Mouse (Mus musculus) lung, embryonic 15.5 days (tissue): ENCODE results near the gene Zfp423. TPM values are rescaled to one million over a fixed set of nuclear protein-coding genes. Genes with fewer than 3 reads are reported as not detected.

Experiments used
- ATAC-seq: fragments of 200-750 bp; cut with Nextera tagmentation; 2 replicates; pipeline ENCODE4 v1.8.0; 2017; ENCODE audit warnings: moderate number of reproducible peaks, borderline replicate concordance; ENCODE audit not compliant: low FRiP score, low TSS enrichment; ENCODE audit errors: extremely low read depth
- H3K27ac ChIP-seq: fragments of 300-500 bp; sonication (generic); 2 replicates; pipeline ENCODE4 v1.5.1; 2015; ENCODE audit warnings: moderate library complexity, mild to moderate bottlenecking, inconsistent platforms
- H3K27me3 ChIP-seq: fragments of 300-500 bp; sonication (generic); 2 replicates; pipeline ENCODE4 v1.6.1; 2015; ENCODE audit warnings: inconsistent platforms
- H3K36me3 ChIP-seq: fragments of 300-500 bp; sonication (generic); 2 replicates; pipeline ENCODE4 v1.6.1; 2015; ENCODE audit warnings: inconsistent platforms
- H3K4me1 ChIP-seq: fragments of 300-500 bp; sonication (generic); 2 replicates; pipeline ENCODE4 v1.6.1; 2015; ENCODE audit warnings: inconsistent platforms
- H3K4me2 ChIP-seq: fragments of 300-500 bp; sonication (generic); 2 replicates; pipeline ENCODE4 v1.6.1; 2015; ENCODE audit warnings: inconsistent platforms, mild to moderate bottlenecking, moderate library complexity
- H3K4me3 ChIP-seq: fragments of 300-500 bp; sonication (generic); 2 replicates; pipeline ENCODE4 v1.5.1; 2015; ENCODE audit warnings: mild to moderate bottlenecking, inconsistent platforms
- H3K9ac ChIP-seq: fragments of 300-500 bp; sonication (generic); 2 replicates; pipeline ENCODE4 v1.6.1; 2015; ENCODE audit warnings: inconsistent platforms
- H3K9me3 ChIP-seq: fragments of 300-500 bp; sonication (generic); 2 replicates; pipeline ENCODE4 v1.6.1; 2016; ENCODE audit warnings: inconsistent platforms
- WGBS: fragments of 180-500 bp; shearing (Covaris S2); methylation state at CpG from one replicate; pipeline ENCODE4 v1.1.7; 2015; 5-methylcytosine and 5-hydroxymethylcytosine counted together
- polyA plus RNA-seq: library from polyadenylated mRNA; unstranded; fragments of >200 nt; fragmentation: Nextera tagmentation; extraction: Ambion mirVana; gene quantifications from 2 replicates; pipeline ENCODE4 v1.2.1, GENCODE M21; 2015

The Zfp423 gene
- polyA plus RNA-seq, 1 experiment from 2014 or later, result 7.3 TPM

- WGBS, result 93% methylated on average over 3 of the region's 3 CpGs
- Histone ChIP-seq H3K4me1 (peaks cover 22% of the 10 kb centered on the region), H3K9ac (no peak overlapping the region), H3K4me2 (no peak overlapping the region), H3K9me3 (no peaks in the 10 kb centered on the region), H3K27ac (no peak overlapping the region), H3K4me3 (no peak overlapping the region), H3K36me3 (no peaks in the 10 kb centered on the region), H3K27me3 (no peaks in the 10 kb centered on the region)
- ATAC-seq, result no peak
Measured at GRCm38 (mm10) chr8:87819263-87819662, 140.1 kb downstream of the Zfp423 start.

GRCm38 (mm10) chr8:87818506-87818905, 140.9 kb downstream of the Zfp423 start:
- Histone ChIP-seq H3K4me1 (peaks cover 22% of the 10 kb centered on the region), H3K4me2 (no peak overlapping the region), H3K27me3 (no peaks in the 10 kb centered on the region), H3K36me3 (no peaks in the 10 kb centered on the region), H3K4me3 (no peak overlapping the region), H3K27ac (no peak overlapping the region), H3K9me3 (no peaks in the 10 kb centered on the region), H3K9ac (no peak overlapping the region)
- ATAC-seq, result no peak
- WGBS, result 86% methylated on average over 7 of the region's 7 CpGs

- H3K9ac ChIP-seq, result no peak overlapping the region
- 73% methylated on average over 5 of the region's 5 CpGs for WGBS
- no peaks in the 10 kb centered on the region for H3K27me3 ChIP-seq
- H3K4me3 ChIP-seq, result no peak overlapping the region
- peaks cover 13% of the 10 kb centered on the region; the same call in 1 of the 2 replicates for H3K4me1 ChIP-seq
- H3K27ac ChIP-seq, result no peak overlapping the region
- ATAC-seq, result no peak
- H3K4me2 ChIP-seq, result no peak overlapping the region
- H3K36me3 ChIP-seq, result no peaks in the 10 kb centered on the region
- H3K9me3 ChIP-seq, result no peaks in the 10 kb centered on the region
Measured at GRCm38 (mm10) chr8:87816141-87816540, 143.3 kb downstream of the Zfp423 start.

GRCm38 (mm10) chr8:87812661-87813060, 146.7 kb downstream of the Zfp423 start:
- Histone ChIP-seq H3K36me3 (no peaks in the 10 kb centered on the region), H3K4me2 (no peak overlapping the region), H3K9ac (no peak overlapping the region), H3K27me3 (no peaks in the 10 kb centered on the region), H3K9me3 (no peaks in the 10 kb centered on the region), H3K4me1 (peaks cover 13% of the 10 kb centered on the region; the same call in 1 of the 2 replicates), H3K27ac (no peak overlapping the region), H3K4me3 (no peak overlapping the region)
- WGBS, result 41% methylated on average over 12 of the region's 12 CpGs
- ATAC-seq, result no peak

GRCm38 (mm10) chr8:87812069-87812449, 147.3 kb downstream of the Zfp423 start:
- 73% methylated on average over 2 of the region's 2 CpGs for WGBS
- no peaks in the 10 kb centered on the region for H3K9me3 ChIP-seq
- H3K27me3 ChIP-seq, result no peaks in the 10 kb centered on the region
- no peak overlapping the region for H3K27ac ChIP-seq
- no peak overlapping the region for H3K4me2 ChIP-seq
- ATAC-seq, result no peak
- no peak overlapping the region for H3K9ac ChIP-seq
- no peak overlapping the region for H3K4me3 ChIP-seq
- H3K4me1 ChIP-seq, result peaks cover 13% of the 10 kb centered on the region; the same call in 1 of the 2 replicates
- no peaks in the 10 kb centered on the region for H3K36me3 ChIP-seq

- Histone ChIP-seq H3K4me2 (no peak overlapping the region), H3K27ac (no peak overlapping the region), H3K9me3 (no peaks in the 10 kb centered on the region), H3K9ac (no peak overlapping the region), H3K27me3 (no peaks in the 10 kb centered on the region), H3K4me3 (no peak overlapping the region), H3K36me3 (no peaks in the 10 kb centered on the region), H3K4me1 (peaks cover 13% of the 10 kb centered on the region; the same call in 1 of the 2 replicates)
- 70% methylated on average over 17 of the region's 17 CpGs for WGBS
- no peak for ATAC-seq
Measured at GRCm38 (mm10) chr8:87811399-87812068, 147.9 kb downstream of the Zfp423 start.

- Histone ChIP-seq H3K9ac (no peak overlapping the region), H3K27me3 (no peaks in the 10 kb centered on the region), H3K4me3 (no peak overlapping the region), H3K27ac (no peak overlapping the region), H3K4me2 (no peak overlapping the region), H3K36me3 (no peaks in the 10 kb centered on the region), H3K4me1 (peaks cover 14% of the 10 kb centered on the region; the same call in 1 of the 2 replicates), H3K9me3 (no peaks in the 10 kb centered on the region)
- no peak for ATAC-seq
- WGBS, result 53% methylated on average over 6 of the region's 6 CpGs
Measured at GRCm38 (mm10) chr8:87810771-87811170, 148.6 kb downstream of the Zfp423 start.

GRCm38 (mm10) chr8:87804327-87804900, 155.0 kb downstream of the Zfp423 start:
- H3K4me1 ChIP-seq, result peaks cover 21% of the 10 kb centered on the region
- no peaks in the 10 kb centered on the region for H3K27me3 ChIP-seq
- no peaks in the 10 kb centered on the region for H3K9me3 ChIP-seq
- no peaks in the 10 kb centered on the region for H3K36me3 ChIP-seq
- H3K4me2 ChIP-seq, result no peak overlapping the region
- H3K4me3 ChIP-seq, result no peak overlapping the region
- peak; percentile 51 for ATAC-seq
- no peak overlapping the region for H3K27ac ChIP-seq
- WGBS, result 33% methylated on average over 11 of the region's 11 CpGs
- no peak overlapping the region for H3K9ac ChIP-seq

GRCm38 (mm10) chr8:87803437-87803836, 156.0 kb downstream of the Zfp423 start:
- Histone ChIP-seq H3K4me2 (no peak overlapping the region), H3K9me3 (no peaks in the 10 kb centered on the region), H3K4me3 (no peak overlapping the region), H3K27ac (no peak overlapping the region), H3K36me3 (no peaks in the 10 kb centered on the region), H3K9ac (no peak overlapping the region), H3K27me3 (no peaks in the 10 kb centered on the region), H3K4me1 (peaks cover 21% of the 10 kb centered on the region)
- ATAC-seq, result no peak
- 58% methylated on average over 10 of the region's 10 CpGs for WGBS

- H3K9ac ChIP-seq, result no peak overlapping the region
- H3K9me3 ChIP-seq, result no peaks in the 10 kb centered on the region
- no peaks in the 10 kb centered on the region for H3K27me3 ChIP-seq
- no peak overlapping the region for H3K4me3 ChIP-seq
- no peak overlapping the region for H3K4me2 ChIP-seq
- H3K4me1 ChIP-seq, result peaks cover 21% of the 10 kb centered on the region
- ATAC-seq, result no peak
- H3K27ac ChIP-seq, result no peak overlapping the region
- 50% methylated on average over 3 of the region's 3 CpGs for WGBS
- H3K36me3 ChIP-seq, result no peaks in the 10 kb centered on the region
Measured at GRCm38 (mm10) chr8:87802571-87802970, 156.8 kb downstream of the Zfp423 start.

GRCm38 (mm10) chr8:87800121-87800520, 159.3 kb downstream of the Zfp423 start:
- Histone ChIP-seq H3K9ac (no peak overlapping the region), H3K4me2 (no peak overlapping the region), H3K36me3 (no peaks in the 10 kb centered on the region), H3K27me3 (no peaks in the 10 kb centered on the region), H3K27ac (no peak overlapping the region), H3K9me3 (no peaks in the 10 kb centered on the region), H3K4me1 (peaks cover 15% of the 10 kb centered on the region), H3K4me3 (no peak overlapping the region)
- 81% methylated on average over 11 of the region's 11 CpGs for WGBS
- no peak for ATAC-seq

- H3K4me3 ChIP-seq, result no peak overlapping the region
- 71% methylated on average over 7 of the region's 7 CpGs for WGBS
- H3K27ac ChIP-seq, result no peak overlapping the region
- H3K36me3 ChIP-seq, result no peaks in the 10 kb centered on the region
- H3K27me3 ChIP-seq, result no peaks in the 10 kb centered on the region
- no peaks in the 10 kb centered on the region for H3K4me1 ChIP-seq
- H3K4me2 ChIP-seq, result no peak overlapping the region
- H3K9ac ChIP-seq, result no peak overlapping the region
- H3K9me3 ChIP-seq, result no peaks in the 10 kb centered on the region
- ATAC-seq, result no peak
Measured at GRCm38 (mm10) chr8:87796234-87796633, 163.2 kb downstream of the Zfp423 start.
